In genomic region chr11:5614453-5614852, GRCm38 (mm10) we compare ENCODE assay signal across 17 mouse cellular contexts. TPM values are rescaled to one million over a fixed set of nuclear protein-coding genes. Genes with fewer than 3 reads are reported as not detected.
DNase-seq lines count a peak whose midpoint lies in the region; ATAC-seq and TF ChIP-seq lines count a peak whose summit lies in the region.
"Had no signal": no experiment of that assay in that cellular context is flagged by ENCODE, and none has a peak within 500 bp of the region (broad histone marks: within the 10 kb centered on the region; RNA-seq: fewer than 3 reads in every experiment).

No protein-coding gene starts in this region.

- H3K4me2 ChIP-seq in forebrain, postnatal 0 days (ENCODE audit: low read depth): no peak overlapping the region
- H3K4me2 ChIP-seq in forebrain, embryonic 15.5 days (replicated peaks): no peak overlapping the region
- no peak overlapping the region for H3K4me2 ChIP-seq in hindbrain, postnatal 0 days (ENCODE audit: low read depth, low read length)
- no peak overlapping the region for H3K4me2 ChIP-seq in hindbrain, embryonic 11.5 days (replicated peaks; ENCODE audit: low read depth, low read length)
- no peak overlapping the region for H3K4me2 ChIP-seq in midbrain, postnatal 0 days (ENCODE audit: low read depth, low read length, poor library complexity, severe bottlenecking)
- no peak overlapping the region for H3K4me2 ChIP-seq in midbrain, embryonic 13.5 days (replicated peaks)
- H3K4me2 ChIP-seq: hindbrain, embryonic 15.5 days; liver, embryonic 13.5 days; neural tube, embryonic 15.5 days had no signal

- no peaks in the 10 kb centered on the region for H3K9me3 ChIP-seq in forebrain, postnatal 0 days (ENCODE audit: low read length)
- no peaks in the 10 kb centered on the region for H3K9me3 ChIP-seq in forebrain, embryonic 15.5 days
- 0 out of 2 replicates have a peak, but pooled peaks cover 2% of the 10 kb centered on the region for H3K9me3 ChIP-seq in hindbrain, postnatal 0 days (ENCODE audit: low read length)
- no peaks in the 10 kb centered on the region for H3K9me3 ChIP-seq in hindbrain, embryonic 11.5 days (ENCODE audit: control insufficient read depth, low read length)
- H3K9me3 ChIP-seq in midbrain, postnatal 0 days (ENCODE audit: low read length): no peaks in the 10 kb centered on the region
- H3K9me3 ChIP-seq in midbrain, embryonic 13.5 days: 0 out of 2 replicates have a peak, but pooled peaks cover 7% of the 10 kb centered on the region
- H3K9me3 ChIP-seq: hindbrain, embryonic 15.5 days; liver, embryonic 13.5 days; neural tube, embryonic 15.5 days had no signal

- H3K4me3 ChIP-seq in forebrain, postnatal 0 days (ENCODE audit: low read depth, low read length): no peak overlapping the region
- no peak overlapping the region for H3K4me3 ChIP-seq in forebrain, embryonic 15.5 days
- H3K4me3 ChIP-seq in hindbrain, postnatal 0 days (ENCODE audit: low read length): no peak overlapping the region
- no peak overlapping the region for H3K4me3 ChIP-seq in hindbrain, embryonic 11.5 days (ENCODE audit: low read depth, low read length)
- H3K4me3 ChIP-seq in midbrain, postnatal 0 days (ENCODE audit: low read depth, low read length): no peak overlapping the region
- H3K4me3 ChIP-seq in midbrain, embryonic 13.5 days (replicated peaks): no peak overlapping the region
- H3K4me3 ChIP-seq: erythroblast, embryonic 14.5 days; hindbrain, embryonic 15.5 days; liver, embryonic 13.5 days; neural tube, embryonic 15.5 days had no signal

- peak; percentile 56 for ATAC-seq in forebrain, postnatal 0 days
- ATAC-seq in forebrain, embryonic 15.5 days (replicated peaks): no peak
- no peak for ATAC-seq in hindbrain, postnatal 0 days
- no peak for ATAC-seq in hindbrain, embryonic 11.5 days (ENCODE audit: low FRiP score)
- no peak for ATAC-seq in midbrain, postnatal 0 days (ENCODE audit: low FRiP score)
- ATAC-seq in midbrain, embryonic 13.5 days: no peak

- H3K4me1 ChIP-seq in forebrain, postnatal 0 days (ENCODE audit: insufficient read depth): no peaks in the 10 kb centered on the region; the same call in 1 of the 2 replicates
- 0 out of 2 replicates have a peak, but pooled peaks cover 7% of the 10 kb centered on the region for H3K4me1 ChIP-seq in forebrain, embryonic 15.5 days
- H3K4me1 ChIP-seq in hindbrain, postnatal 0 days (ENCODE audit: insufficient read depth, low read length): peaks cover 3% of the 10 kb centered on the region; the same call in 1 of the 2 replicates
- H3K4me1 ChIP-seq in hindbrain, embryonic 11.5 days (replicated peaks; ENCODE audit: control insufficient read depth, insufficient read depth, low read length): no peaks in the 10 kb centered on the region
- no peaks in the 10 kb centered on the region for H3K4me1 ChIP-seq in midbrain, postnatal 0 days (ENCODE audit: insufficient read depth, low read length)
- 0 out of 2 replicates have a peak, but pooled peaks cover 4% of the 10 kb centered on the region for H3K4me1 ChIP-seq in midbrain, embryonic 13.5 days (replicated peaks)
- H3K4me1 ChIP-seq: hindbrain, embryonic 15.5 days; neural tube, embryonic 15.5 days had no signal

- DNase-seq in forebrain, postnatal 0 days: peak; percentile 57
- peak; percentile 69 for DNase-seq in hindbrain, postnatal 0 days (ENCODE audit: low spot score)
- DNase-seq in hindbrain, embryonic 11.5 days (ENCODE audit: low spot score): no peak
- peak; percentile 76 for DNase-seq in midbrain, postnatal 0 days (ENCODE audit: low spot score)
- DNase-seq in layer of hippocampus, postnatal 10 days (ENCODE audit: low spot score in 2 of 2): peak; percentile 53 to 54
- DNase-seq: adrenal gland, postnatal 36 days; cerebellum, adult 11 months; kidney, postnatal 25 days; liver, embryonic 13.5 days; right cerebral cortex, postnatal 25 days had no signal

- no peaks in the 10 kb centered on the region for H3K27me3 ChIP-seq in forebrain, postnatal 0 days (ENCODE audit: insufficient read depth, low read length)
- no peaks in the 10 kb centered on the region for H3K27me3 ChIP-seq in forebrain, embryonic 15.5 days
- H3K27me3 ChIP-seq in hindbrain, postnatal 0 days (ENCODE audit: insufficient read depth, low read length): no peaks in the 10 kb centered on the region
- H3K27me3 ChIP-seq in hindbrain, embryonic 11.5 days (ENCODE audit: control insufficient read depth, insufficient read depth, low read length): no peaks in the 10 kb centered on the region
- H3K27me3 ChIP-seq in midbrain, postnatal 0 days (ENCODE audit: insufficient read depth, low read length): no peaks in the 10 kb centered on the region
- no peaks in the 10 kb centered on the region for H3K27me3 ChIP-seq in midbrain, embryonic 13.5 days
- H3K27me3 ChIP-seq: hindbrain, embryonic 15.5 days; liver, embryonic 13.5 days; neural tube, embryonic 15.5 days had no signal

- 35% methylated on average over 3 of the region's 3 CpGs for WGBS in forebrain, postnatal 0 days
- 49% methylated on average over 3 of the region's 3 CpGs for WGBS in forebrain, embryonic 15.5 days
- WGBS in hindbrain, postnatal 0 days: 50% methylated on average over 3 of the region's 3 CpGs
- 84% methylated on average over 3 of the region's 3 CpGs for WGBS in hindbrain, embryonic 11.5 days
- 77% methylated on average over 3 of the region's 3 CpGs for WGBS in midbrain, postnatal 0 days
- WGBS in midbrain, embryonic 13.5 days: 86% methylated on average over 3 of the region's 3 CpGs

- H3K27ac ChIP-seq in forebrain, postnatal 0 days (ENCODE audit: low read depth, low read length): no peak overlapping the region
- no peak overlapping the region for H3K27ac ChIP-seq in forebrain, embryonic 15.5 days (replicated peaks)
- no peak overlapping the region for H3K27ac ChIP-seq in hindbrain, postnatal 0 days
- no peak overlapping the region for H3K27ac ChIP-seq in hindbrain, embryonic 11.5 days (ENCODE audit: low read depth, low read length)
- no peak overlapping the region for H3K27ac ChIP-seq in midbrain, postnatal 0 days (ENCODE audit: low read depth, low read length)
- H3K27ac ChIP-seq in midbrain, embryonic 13.5 days: no peak overlapping the region
- H3K27ac ChIP-seq: hindbrain, embryonic 15.5 days; liver, embryonic 13.5 days; neural tube, embryonic 15.5 days had no signal

- no peak overlapping the region for H3K9ac ChIP-seq in forebrain, postnatal 0 days
- H3K9ac ChIP-seq in forebrain, embryonic 15.5 days (replicated peaks): no peak overlapping the region
- H3K9ac ChIP-seq in hindbrain, postnatal 0 days (replicated peaks; ENCODE audit: low read length): no peak overlapping the region
- no peak overlapping the region for H3K9ac ChIP-seq in hindbrain, embryonic 11.5 days (ENCODE audit: low read depth, low read length)
- H3K9ac ChIP-seq in midbrain, postnatal 0 days (replicated peaks; ENCODE audit: low read length, poor library complexity, severe bottlenecking): no peak overlapping the region
- H3K9ac ChIP-seq in midbrain, embryonic 13.5 days (replicated peaks): no peak overlapping the region
- H3K9ac ChIP-seq: hindbrain, embryonic 15.5 days; liver, embryonic 13.5 days; neural tube, embryonic 15.5 days had no signal

- TF ChIP-seq CTCF in forebrain, postnatal 0 days (IDR thresholded peaks at IDR 0.05; ENCODE audit: low read depth): no peak
- no peak for TF ChIP-seq CTCF in hindbrain, postnatal 0 days (IDR thresholded peaks at IDR 0.05; ENCODE audit: low read depth)
- no peak for TF ChIP-seq CTCF in midbrain, postnatal 0 days (IDR thresholded peaks at IDR 0.05)

- no peaks in the 10 kb centered on the region for H3K36me3 ChIP-seq in forebrain, postnatal 0 days (ENCODE audit: insufficient read depth)
- no peaks in the 10 kb centered on the region for H3K36me3 ChIP-seq in forebrain, embryonic 15.5 days
- H3K36me3 ChIP-seq in hindbrain, postnatal 0 days (ENCODE audit: insufficient read depth, low read length): no peaks in the 10 kb centered on the region
- no peaks in the 10 kb centered on the region for H3K36me3 ChIP-seq in hindbrain, embryonic 11.5 days (ENCODE audit: control insufficient read depth, insufficient read depth, low read length)
- no peaks in the 10 kb centered on the region for H3K36me3 ChIP-seq in midbrain, postnatal 0 days (ENCODE audit: insufficient read depth, low read length)
- H3K36me3 ChIP-seq in midbrain, embryonic 13.5 days: no peaks in the 10 kb centered on the region
- H3K36me3 ChIP-seq: hindbrain, embryonic 15.5 days; liver, embryonic 13.5 days; neural tube, embryonic 15.5 days had no signal

RNA-seq across cellular contexts. Expression of gene Ankrd36, which starts 45.0 kb away (rescaled TPM):
- total RNA-seq in forebrain, postnatal 0 days (2014; rRNA removed): 0.24 TPM in 1 of 2 replicates, not detected in the other
- polyA plus RNA-seq in forebrain, postnatal 0 days (2015; fragmentation: Nextera tagmentation; extraction: Ambion mirVana): not detected in 2 replicates
- polyA plus RNA-seq in forebrain, embryonic 15.5 days (2015; fragmentation: Nextera tagmentation; extraction: Ambion mirVana): not detected in 2 replicates
- total RNA-seq in hindbrain, postnatal 0 days (2014; rRNA removed): not detected in 2 replicates
- not detected in 2 replicates for polyA plus RNA-seq in hindbrain, postnatal 0 days (2015; fragmentation: Nextera tagmentation; extraction: Ambion mirVana)
- polyA plus RNA-seq in hindbrain, embryonic 11.5 days (2014; fragmentation: Nextera tagmentation; extraction: Ambion mirVana): not detected in 2 replicates
- total RNA-seq in midbrain, postnatal 0 days (2014; rRNA removed): not detected in 2 replicates
- 0.11 TPM in 1 of 2 replicates, not detected in the other for polyA plus RNA-seq in midbrain, postnatal 0 days (2015; fragmentation: Nextera tagmentation; extraction: Ambion mirVana)
- not detected in 2 replicates for polyA plus RNA-seq in midbrain, embryonic 13.5 days (2015; fragmentation: Nextera tagmentation; extraction: Ambion mirVana)
- total RNA-seq in layer of hippocampus, postnatal 10 days (2021): not detected
- total RNA-seq: adrenal gland, postnatal 36 days; gastrocnemius, adult 8-10 months; left cerebral cortex, postnatal 10 days had no signal
- polyA plus RNA-seq: erythroblast, embryonic 14.5 days; hindbrain, embryonic 15.5 days; neural tube, embryonic 15.5 days had no signal
